Mouse (Mus musculus) spleen, adult 2 months (tissue): ENCODE results near the gene Pilra.

Experiments
- CTCF ChIP-seq: fragments of 200-500 bp; IDR thresholded peaks from 2 replicates; pipeline ENCODE4 v1.5.1; 2011; ENCODE audit warnings: mild to moderate bottlenecking, inconsistent platforms; ENCODE audit not compliant: insufficient read depth, insufficient read length, insufficient replicate concordance; ENCODE audit errors: extremely low read depth
- POLR2A ChIP-seq: fragments of 200-500 bp; IDR thresholded peaks from 2 replicates; pipeline ENCODE4 v1.6.1; 2011; ENCODE audit warnings: low read depth, low read length, inconsistent platforms

DNA sequence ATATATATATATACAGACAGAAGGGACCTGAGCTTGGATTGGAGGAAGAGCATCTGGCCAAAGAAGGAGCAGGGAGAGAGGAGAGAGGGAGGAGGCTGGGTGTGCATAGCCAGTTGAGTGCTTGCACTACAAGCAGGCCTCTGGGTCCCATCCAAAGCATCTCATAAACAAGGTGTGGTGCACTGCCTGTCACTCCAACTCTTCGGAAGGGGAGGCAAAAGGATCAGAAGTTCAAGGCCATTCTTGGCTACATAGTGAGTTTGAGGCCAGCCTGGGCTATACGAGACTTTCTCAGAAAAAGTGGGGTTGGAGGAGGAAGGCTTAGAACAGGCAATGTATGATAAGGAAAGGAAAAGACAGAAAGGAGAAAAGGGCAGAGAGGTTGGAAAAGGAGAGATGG is 10.1 kb downstream of the Pilra start:
- TF ChIP-seq POLR2A (no peak), CTCF (no peak)
